Comparison of ENCODE assay signal across 29 mouse cellular contexts in genomic region chr7:77858436-77858835, GRCm38 (mm10).
DNase-seq lines count a peak whose midpoint lies in the region; ATAC-seq and TF ChIP-seq lines count a peak whose summit lies in the region.
"Had no signal": no experiment of that assay in that cellular context is flagged by ENCODE, and none has a peak within 500 bp of the region (broad histone marks: within the 10 kb centered on the region; RNA-seq: fewer than 3 reads in every experiment).

No protein-coding gene starts in this region.

- H3K9ac ChIP-seq in embryonic facial prominence, embryonic 11.5 days (replicated peaks; ENCODE audit: low read length) = no peak overlapping the region
- H3K9ac ChIP-seq in intestine, embryonic 14.5 days (ENCODE audit: low read length) = no peak overlapping the region
- H3K9ac ChIP-seq in intestine, postnatal 0 days (ENCODE audit: low read depth, low read length) = no peak overlapping the region
- no peak overlapping the region for H3K9ac ChIP-seq in stomach, embryonic 14.5 days (replicated peaks; ENCODE audit: low read depth, low read length)
- H3K9ac ChIP-seq in stomach, postnatal 0 days (ENCODE audit: low read length) = no peak overlapping the region
- H3K9ac ChIP-seq: forebrain, embryonic 13.5 days; liver, embryonic 15.5 days; neural tube, embryonic 15.5 days had no signal

- H3K4me1 ChIP-seq in embryonic facial prominence, embryonic 11.5 days (ENCODE audit: control insufficient read depth, insufficient read depth, low read length) = no peaks in the 10 kb centered on the region
- no peaks in the 10 kb centered on the region for H3K4me1 ChIP-seq in embryonic facial prominence, embryonic 10.5 days
- H3K4me1 ChIP-seq in intestine, embryonic 14.5 days (replicated peaks; ENCODE audit: control insufficient read depth, insufficient read depth, low read length) = peaks cover 6% of the 10 kb centered on the region
- no peaks in the 10 kb centered on the region for H3K4me1 ChIP-seq in intestine, postnatal 0 days (replicated peaks; ENCODE audit: control insufficient read depth, insufficient read depth, low read length)
- H3K4me1 ChIP-seq in stomach, embryonic 14.5 days (ENCODE audit: control insufficient read depth, insufficient read depth, low read length) = 0 out of 2 replicates have a peak, but pooled peaks cover 4% of the 10 kb centered on the region
- no peaks in the 10 kb centered on the region for H3K4me1 ChIP-seq in stomach, postnatal 0 days (replicated peaks; ENCODE audit: control insufficient read depth, insufficient read depth)
- H3K4me1 ChIP-seq: heart, embryonic 10.5 days; hindbrain, embryonic 10.5 days; liver, embryonic 15.5 days; neural tube, embryonic 15.5 days had no signal

- H3K27ac ChIP-seq in embryonic facial prominence, embryonic 11.5 days (replicated peaks; ENCODE audit: low read depth, low read length) = no peak overlapping the region
- H3K27ac ChIP-seq in embryonic facial prominence, embryonic 10.5 days (replicated peaks) = no peak overlapping the region
- H3K27ac ChIP-seq in intestine, embryonic 14.5 days (ENCODE audit: low read depth) = peak overlapping the region; percentile 12
- no peak overlapping the region for H3K27ac ChIP-seq in intestine, postnatal 0 days (ENCODE audit: low read depth, low read length)
- H3K27ac ChIP-seq in stomach, embryonic 14.5 days (ENCODE audit: low read length) = no peak overlapping the region
- H3K27ac ChIP-seq in stomach, postnatal 0 days (replicated peaks) = no peak overlapping the region
- H3K27ac ChIP-seq: forebrain, embryonic 13.5 days; gastrocnemius, adult 2 months; heart, embryonic 10.5 days; hindbrain, embryonic 10.5 days; layer of hippocampus, adult 2 months; limb, embryonic 10.5 days; liver, embryonic 15.5 days; macrophage; midbrain, embryonic 10.5 days; neural tube, embryonic 15.5 days had no signal

- TF ChIP-seq EP300 in stomach, postnatal 0 days (optimal IDR thresholded peaks at IDR 0.05) = no peak

- DNase-seq in embryonic facial prominence, embryonic 11.5 days (ENCODE audit: low spot score) = peak; percentile 6
- no peak for DNase-seq in embryonic facial prominence, embryonic 10.5 days (ENCODE audit: low spot score)
- DNase-seq in intestine, embryonic 14.5 days (ENCODE audit: low spot score) = no peak
- DNase-seq in stomach, postnatal 0 days (ENCODE audit: low spot score) = no peak
- DNase-seq in right cerebral cortex, adult 2 months (ENCODE audit: low spot score in 2 of 2) = no peak
- DNase-seq: adrenal gland, postnatal 10 days; cerebellum, adult 2 months; cerebellum, postnatal 36 days; gastrocnemius, adult 2 months; kidney, adult 18-20 months; kidney, postnatal 25 days; liver; right cerebral cortex, adult 18-20 months; thymus, postnatal 36 days had no signal

- no peaks in the 10 kb centered on the region for H3K36me3 ChIP-seq in embryonic facial prominence, embryonic 11.5 days (replicated peaks; ENCODE audit: control insufficient read depth, insufficient read depth, low read depth, low read length)
- no peaks in the 10 kb centered on the region for H3K36me3 ChIP-seq in embryonic facial prominence, embryonic 10.5 days (replicated peaks)
- H3K36me3 ChIP-seq in intestine, embryonic 14.5 days (ENCODE audit: control insufficient read depth, insufficient read depth, low read length) = no peaks in the 10 kb centered on the region
- no peaks in the 10 kb centered on the region for H3K36me3 ChIP-seq in intestine, postnatal 0 days (ENCODE audit: control insufficient read depth, insufficient read depth)
- H3K36me3 ChIP-seq in stomach, embryonic 14.5 days (ENCODE audit: control insufficient read depth, insufficient read depth, low read length) = no peaks in the 10 kb centered on the region
- H3K36me3 ChIP-seq in stomach, postnatal 0 days (ENCODE audit: control insufficient read depth, insufficient read depth, low read length) = no peaks in the 10 kb centered on the region
- H3K36me3 ChIP-seq: heart, embryonic 10.5 days; hindbrain, embryonic 10.5 days; limb, embryonic 10.5 days; liver, embryonic 15.5 days; midbrain, embryonic 10.5 days; neural tube, embryonic 15.5 days had no signal

- no peak for TF ChIP-seq CTCF in intestine, postnatal 0 days (IDR thresholded peaks at IDR 0.05; ENCODE audit: low read depth)
- no peak for TF ChIP-seq CTCF in stomach, postnatal 0 days (IDR thresholded peaks at IDR 0.05; ENCODE audit: low read depth)

- no peaks in the 10 kb centered on the region for H3K27me3 ChIP-seq in embryonic facial prominence, embryonic 11.5 days (ENCODE audit: control insufficient read depth, insufficient read depth, low read length)
- H3K27me3 ChIP-seq in embryonic facial prominence, embryonic 10.5 days (replicated peaks; ENCODE audit: low read depth, poor library complexity, severe bottlenecking) = no peaks in the 10 kb centered on the region
- no peaks in the 10 kb centered on the region for H3K27me3 ChIP-seq in intestine, embryonic 14.5 days (replicated peaks; ENCODE audit: control insufficient read depth, insufficient read depth, low read length)
- H3K27me3 ChIP-seq in intestine, postnatal 0 days (replicated peaks; ENCODE audit: control insufficient read depth, insufficient read depth, low read length) = no peaks in the 10 kb centered on the region
- no peaks in the 10 kb centered on the region for H3K27me3 ChIP-seq in stomach, embryonic 14.5 days (ENCODE audit: control insufficient read depth, insufficient read depth, low read length)
- H3K27me3 ChIP-seq in stomach, postnatal 0 days (ENCODE audit: control insufficient read depth, insufficient read depth, low read length) = no peaks in the 10 kb centered on the region
- H3K27me3 ChIP-seq: forebrain, embryonic 13.5 days; liver, embryonic 15.5 days; neural tube, embryonic 15.5 days had no signal

- 56% methylated on average over 4 of the region's 4 CpGs for WGBS in embryonic facial prominence, embryonic 11.5 days
- WGBS in embryonic facial prominence, embryonic 10.5 days = 58% methylated on average over 4 of the region's 4 CpGs
- 15% methylated on average over 4 of the region's 4 CpGs for WGBS in intestine, embryonic 14.5 days
- 31% methylated on average over 4 of the region's 4 CpGs for WGBS in intestine, postnatal 0 days
- 16% methylated on average over 4 of the region's 4 CpGs for WGBS in stomach, embryonic 14.5 days
- 26% methylated on average over 4 of the region's 4 CpGs for WGBS in stomach, postnatal 0 days

- H3K4me2 ChIP-seq in embryonic facial prominence, embryonic 11.5 days (ENCODE audit: low read depth, low read length) = no peak overlapping the region
- H3K4me2 ChIP-seq in intestine, embryonic 14.5 days (ENCODE audit: low read length) = no peak overlapping the region
- H3K4me2 ChIP-seq in intestine, postnatal 0 days (replicated peaks; ENCODE audit: low read depth) = no peak overlapping the region
- no peak overlapping the region for H3K4me2 ChIP-seq in stomach, embryonic 14.5 days (replicated peaks; ENCODE audit: low read depth, low read length)
- no peak overlapping the region for H3K4me2 ChIP-seq in stomach, postnatal 0 days (replicated peaks; ENCODE audit: low read depth)
- H3K4me2 ChIP-seq: forebrain, embryonic 13.5 days; liver, embryonic 15.5 days; neural tube, embryonic 15.5 days had no signal

- H3K9me3 ChIP-seq in embryonic facial prominence, embryonic 11.5 days (replicated peaks; ENCODE audit: control insufficient read depth, low read length) = no peaks in the 10 kb centered on the region
- no peaks in the 10 kb centered on the region for H3K9me3 ChIP-seq in embryonic facial prominence, embryonic 10.5 days
- H3K9me3 ChIP-seq in intestine, embryonic 14.5 days (ENCODE audit: control insufficient read depth, low read length) = no peaks in the 10 kb centered on the region
- H3K9me3 ChIP-seq in intestine, postnatal 0 days (ENCODE audit: control insufficient read depth) = no peaks in the 10 kb centered on the region
- no peaks in the 10 kb centered on the region for H3K9me3 ChIP-seq in stomach, embryonic 14.5 days (ENCODE audit: control insufficient read depth, low read depth, low read length)
- no peaks in the 10 kb centered on the region for H3K9me3 ChIP-seq in stomach, postnatal 0 days (ENCODE audit: control insufficient read depth, low read length)
- H3K9me3 ChIP-seq: forebrain, embryonic 13.5 days; heart, embryonic 10.5 days; hindbrain, embryonic 10.5 days; limb, embryonic 10.5 days; liver, embryonic 15.5 days; midbrain, embryonic 10.5 days; neural tube, embryonic 15.5 days had no signal

- no peak overlapping the region for H3K4me3 ChIP-seq in embryonic facial prominence, embryonic 11.5 days (ENCODE audit: low read depth, low read length)
- H3K4me3 ChIP-seq in embryonic facial prominence, embryonic 10.5 days = no peak overlapping the region
- no peak overlapping the region for H3K4me3 ChIP-seq in intestine, embryonic 14.5 days (ENCODE audit: low read depth, low read length)
- H3K4me3 ChIP-seq in intestine, postnatal 0 days (ENCODE audit: low read depth, low read length) = no peak overlapping the region
- H3K4me3 ChIP-seq in stomach, embryonic 14.5 days (ENCODE audit: low read depth, low read length) = no peak overlapping the region
- no peak overlapping the region for H3K4me3 ChIP-seq in stomach, postnatal 0 days (ENCODE audit: low read depth, low read length)
- H3K4me3 ChIP-seq: forebrain, embryonic 13.5 days; gastrocnemius, adult 2 months; heart, embryonic 10.5 days; hindbrain, embryonic 10.5 days; layer of hippocampus, adult 2 months; limb, embryonic 10.5 days; liver, embryonic 15.5 days; midbrain, embryonic 10.5 days; myocyte; neural tube, embryonic 15.5 days had no signal

- no peak for ATAC-seq in embryonic facial prominence, embryonic 11.5 days (replicated peaks; ENCODE audit: insufficient number of reproducible peaks, low FRiP score, low TSS enrichment, low read depth)
- no peak for ATAC-seq in intestine, embryonic 14.5 days (replicated peaks; ENCODE audit: low FRiP score, low TSS enrichment, low read depth)
- no peak for ATAC-seq in intestine, postnatal 0 days
- ATAC-seq in stomach, embryonic 14.5 days (ENCODE audit: insufficient number of reproducible peaks, insufficient read depth, low FRiP score, low read depth) = peak; percentile 58; the same call in 1 of the 2 replicates
- no peak for ATAC-seq in stomach, postnatal 0 days (ENCODE audit: low FRiP score, low TSS enrichment)
- ATAC-seq: activated CD4-positive, CD25-positive, alpha-beta regulatory T cell, adult 4 months; forebrain, embryonic 13.5 days; hindbrain, embryonic 16.5 days; midbrain, embryonic 16.5 days had no signal
